Mouse (Mus musculus) kidney, adult 9 months (tissue): Measurements from ENCODE around the gene Aldh1l2.
A peak's percentile ranks its signal among the peaks of the same experiment; 100 is the strongest.
"Not testable (repeated sequence)": the region's sequence is repeated elsewhere in the genome, so short reads cannot be mapped to it uniquely, and the experiment has no call there.

Experiments
- DNase-seq: peaks from one replicate; pipeline ENCODE4 v3.0.0; 2022

The Aldh1l2 gene

DNA sequence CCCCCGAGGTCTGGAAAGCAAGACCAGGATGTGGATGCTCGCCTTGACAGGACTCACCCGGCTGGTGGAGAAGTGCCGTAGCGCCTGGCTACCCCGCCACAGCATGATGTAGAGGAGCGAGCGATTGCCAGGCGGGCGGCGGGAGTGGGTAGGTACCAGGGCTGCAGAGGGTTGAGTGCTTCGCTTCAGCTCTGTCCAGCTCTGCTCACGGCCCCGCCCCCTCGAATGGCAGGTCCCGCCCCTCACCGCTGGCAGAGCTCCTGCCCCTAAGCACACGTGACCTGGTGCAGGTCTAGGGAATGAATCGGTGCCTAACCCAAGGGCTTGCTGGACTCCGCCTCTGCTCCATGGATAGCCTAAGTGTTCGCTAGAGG is at the start of gene Aldh1l2:
Aldh1l2 (minus strand) TSS at position 231 of the 374 bp plus-strand sequence.
- peak; percentile 88 for DNase-seq

DNA sequence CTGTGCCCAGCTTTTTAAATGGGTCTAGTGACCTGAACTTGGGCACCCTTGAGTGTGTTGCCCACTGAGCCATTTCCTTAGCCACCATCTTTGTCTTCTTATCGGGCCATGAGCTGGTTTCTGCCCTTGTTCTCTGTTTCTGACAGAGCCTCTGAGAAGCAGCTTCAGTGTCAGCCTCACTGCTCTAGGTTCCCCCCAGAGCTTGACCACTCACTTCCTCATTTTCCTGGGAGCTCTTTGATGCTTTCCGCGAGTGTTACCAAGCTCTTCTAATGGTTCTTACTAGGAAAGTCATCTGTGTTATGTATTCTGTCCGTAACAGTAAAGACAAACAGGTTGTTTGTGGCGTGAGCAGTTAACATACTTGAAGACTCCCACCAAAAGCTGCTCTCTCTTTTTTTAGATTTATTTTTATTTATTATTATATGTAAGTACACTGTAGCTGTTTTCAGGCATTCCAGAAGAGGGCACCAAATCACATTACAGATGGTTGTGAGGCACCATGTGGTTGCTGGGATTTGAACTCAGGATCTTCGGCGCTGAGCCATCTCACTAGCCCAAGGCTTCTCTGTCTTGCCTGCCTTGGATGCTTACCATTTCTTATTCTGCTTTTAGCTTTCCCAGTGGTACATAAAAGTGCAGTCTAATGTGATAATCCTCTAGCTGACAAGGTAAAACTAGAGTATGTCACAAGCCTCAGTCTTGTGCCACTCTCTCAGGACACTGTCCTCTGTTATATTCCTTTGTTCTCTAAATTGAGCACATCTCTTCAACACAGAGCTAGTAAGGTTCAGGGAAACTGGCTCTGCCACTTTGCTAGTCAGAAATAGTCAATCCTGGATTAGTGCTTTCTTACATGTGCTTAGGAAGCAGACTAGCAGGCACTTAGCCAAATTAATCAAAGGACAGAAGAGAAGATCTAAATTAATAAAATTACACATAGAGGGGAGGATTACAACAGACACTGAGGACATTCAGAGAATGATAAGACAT is 31.8 kb upstream of the Aldh1l2 start:
- no peak for DNase-seq

DNA sequence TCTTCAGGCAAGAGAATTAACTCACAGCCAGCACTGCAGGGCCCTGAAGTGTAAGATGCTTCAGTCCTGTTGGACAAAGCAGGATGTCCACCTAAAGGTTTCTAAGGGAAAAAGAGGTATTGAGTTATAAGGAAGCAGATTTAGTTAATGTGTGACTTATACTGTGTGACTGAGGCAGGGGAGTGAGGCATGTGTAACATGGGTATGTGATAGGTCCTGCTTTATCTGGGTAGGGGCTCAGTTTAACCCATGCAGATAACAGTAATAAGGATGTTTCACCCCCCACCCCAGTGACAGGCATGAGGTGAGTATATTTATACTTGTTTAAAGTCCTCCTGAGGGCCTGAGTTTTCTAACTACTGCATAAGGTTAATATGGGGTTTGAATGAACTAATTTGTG is 29.1 kb upstream of the Aldh1l2 start:
- DNase-seq, result no peak

DNA sequence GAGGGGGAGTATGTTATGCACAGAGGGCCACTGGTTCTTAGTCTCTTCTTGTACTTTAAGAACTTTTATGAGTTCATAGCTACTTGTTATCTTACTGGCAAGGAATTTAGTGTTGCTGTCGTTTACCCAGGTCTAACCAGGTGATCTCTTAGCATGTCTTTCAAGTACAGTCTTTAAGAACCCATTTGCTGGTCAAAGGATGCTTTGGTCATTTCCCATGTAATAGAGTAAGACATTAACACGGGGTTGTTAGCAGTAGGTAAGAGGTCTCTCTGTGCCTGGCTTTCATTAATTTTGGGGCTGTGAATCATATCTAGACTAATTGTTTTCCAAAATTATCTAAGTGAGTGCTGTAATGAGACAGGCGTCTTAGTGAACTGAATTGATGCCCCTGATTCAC is 11.4 kb upstream of the Aldh1l2 start:
- peak; percentile 52 for DNase-seq

DNA sequence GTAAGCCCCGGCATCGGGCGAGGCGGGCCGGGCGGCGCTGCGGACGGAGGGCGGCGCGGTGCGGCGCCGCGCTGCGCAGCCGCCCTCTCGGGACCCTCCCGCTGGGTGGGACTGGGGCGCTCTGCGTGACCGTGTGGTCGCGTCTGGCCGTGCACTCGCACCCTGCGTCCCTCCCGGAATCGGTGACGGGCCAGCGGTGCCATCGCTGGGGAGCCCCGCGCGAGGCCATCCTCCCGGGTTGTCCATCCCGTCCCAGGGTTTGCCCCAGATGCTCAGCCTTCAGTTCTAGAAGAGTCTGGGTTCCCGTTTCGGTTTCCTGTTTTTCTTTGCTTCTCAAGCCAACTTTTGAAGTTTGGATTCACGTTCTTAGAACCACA is 10.2 kb upstream of the Aldh1l2 start:
- DNase-seq, result peak; percentile 50

DNA sequence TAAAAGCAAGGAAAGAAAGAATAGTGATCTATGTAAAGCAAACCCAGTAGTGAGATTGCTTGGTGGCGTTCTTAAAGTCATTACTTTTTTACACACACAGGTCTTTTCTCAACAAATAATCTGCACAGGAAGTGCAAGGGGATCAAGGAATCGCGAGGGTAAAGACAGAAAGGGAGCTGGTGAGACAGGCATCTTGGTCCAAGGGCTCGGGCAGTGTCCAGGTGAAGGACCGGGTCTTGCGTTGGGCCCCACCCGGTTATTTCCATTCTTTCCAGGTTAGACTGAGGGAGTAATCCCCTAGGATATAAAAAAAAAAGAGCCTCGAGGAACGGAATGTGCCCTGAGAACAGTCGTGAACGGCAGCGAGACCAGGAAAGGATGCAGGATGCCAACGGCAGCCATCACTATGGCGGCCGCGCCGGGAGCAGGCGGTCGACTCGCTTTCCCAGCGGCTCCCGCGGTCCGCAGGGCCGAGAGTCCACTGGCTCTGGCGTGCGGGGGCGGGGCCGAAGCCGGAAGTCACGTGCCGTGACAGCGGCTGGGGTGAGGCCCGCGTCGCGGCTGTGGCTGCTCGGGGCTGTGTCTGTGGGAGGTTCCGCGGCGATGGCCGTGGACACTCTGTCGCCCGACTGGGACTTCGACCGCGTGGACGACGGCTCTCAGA is 9.6 kb upstream of the Aldh1l2 start, which contains the start of gene Washc4:
Washc4 (plus strand) TSS at position 314 of the 664 bp plus-strand sequence.
- peak; percentile 95 for DNase-seq

DNA sequence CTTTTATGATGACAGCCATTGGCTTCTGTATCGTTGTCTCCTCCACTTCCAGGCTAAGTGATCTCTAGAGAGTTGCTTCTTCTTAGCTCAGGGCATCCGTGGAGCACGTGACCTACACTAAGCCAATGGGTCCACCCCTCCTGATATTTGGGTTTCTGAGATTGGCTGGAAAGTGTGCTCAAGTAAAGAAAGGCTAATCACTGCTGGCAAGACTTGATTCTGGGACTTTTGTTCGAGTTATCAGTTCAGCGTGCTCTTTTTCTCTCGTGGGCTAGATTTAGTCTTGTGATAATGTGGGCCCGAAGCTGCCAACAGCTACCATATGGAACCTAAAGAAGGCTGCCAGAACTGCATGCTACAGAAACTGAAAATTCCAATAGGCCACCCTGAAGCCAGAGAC is 8.3 kb upstream of the Aldh1l2 start:
- DNase-seq, result no peak

DNA sequence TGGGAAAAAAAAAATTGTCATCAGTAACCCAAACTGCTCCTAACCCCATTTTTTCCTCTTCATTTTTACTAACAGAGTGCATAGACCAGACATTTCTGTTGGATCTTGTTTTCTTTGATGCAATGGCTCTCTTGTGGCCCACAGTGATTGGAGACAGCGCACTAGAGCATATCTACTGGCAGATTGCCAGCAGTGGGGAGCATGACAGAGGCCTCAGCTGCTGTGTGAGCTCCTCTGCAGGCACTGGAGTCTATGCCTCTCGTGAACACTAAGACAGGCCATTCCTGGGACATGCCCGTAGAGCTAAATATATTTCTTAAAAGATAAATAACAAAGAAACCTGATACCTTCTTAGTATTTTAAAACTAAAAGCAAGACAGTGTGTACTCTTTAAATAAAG is 6.2 kb upstream of the Aldh1l2 start:
- DNase-seq, result no peak

DNA sequence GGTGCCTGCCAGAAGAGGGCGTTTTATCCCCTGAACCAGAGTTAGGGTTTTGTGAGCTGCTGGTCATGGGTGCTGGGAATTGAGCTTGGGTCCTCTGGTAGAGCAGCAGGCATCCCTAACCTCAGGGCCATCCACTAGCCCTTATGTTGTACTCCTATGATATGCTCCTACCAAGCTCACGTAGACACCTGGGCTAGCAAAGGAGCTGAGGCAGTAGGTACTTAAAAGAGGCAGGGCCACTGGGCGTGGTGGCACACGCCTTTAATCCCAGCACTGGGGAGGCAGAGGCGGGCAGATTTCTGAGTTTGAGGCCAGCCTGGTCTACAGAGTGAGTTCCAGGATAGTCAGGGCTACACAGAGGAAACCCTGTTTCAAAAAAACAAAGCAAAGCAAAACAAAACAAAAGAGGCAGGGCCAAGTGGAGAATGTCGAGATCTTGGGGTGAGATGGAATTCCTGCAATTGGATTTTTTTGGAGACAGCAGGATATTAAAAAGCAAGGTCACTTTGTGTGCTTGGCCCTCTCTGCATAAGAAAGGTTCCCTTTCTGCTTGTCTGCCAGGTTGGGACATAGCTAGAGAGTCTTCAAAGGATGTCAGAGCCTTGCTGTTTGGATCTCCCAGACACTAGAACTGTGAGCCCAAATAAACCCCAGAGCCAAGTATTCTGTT is 5.5 kb upstream of the Aldh1l2 start:
- DNase-seq, result no peak

DNA sequence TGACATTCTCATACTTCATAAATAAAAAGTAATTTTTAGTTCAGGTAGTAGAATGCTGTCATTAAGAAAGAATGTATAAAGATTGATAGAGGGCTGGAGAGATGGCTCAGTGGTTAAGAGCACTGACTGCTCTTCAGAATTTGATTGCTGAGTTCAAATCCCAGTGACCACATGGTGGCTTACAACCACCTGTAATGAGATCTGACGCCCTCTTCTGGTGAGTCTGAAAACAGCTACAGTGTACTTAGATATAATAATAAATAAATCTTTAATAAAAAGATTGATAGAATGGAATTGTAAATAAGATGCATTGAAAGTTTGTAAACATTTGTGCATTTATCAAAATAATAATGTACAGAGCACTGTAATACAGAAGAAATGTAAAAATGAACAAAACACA is 2.5 kb upstream of the Aldh1l2 start:
- DNase-seq, result no peak

DNA sequence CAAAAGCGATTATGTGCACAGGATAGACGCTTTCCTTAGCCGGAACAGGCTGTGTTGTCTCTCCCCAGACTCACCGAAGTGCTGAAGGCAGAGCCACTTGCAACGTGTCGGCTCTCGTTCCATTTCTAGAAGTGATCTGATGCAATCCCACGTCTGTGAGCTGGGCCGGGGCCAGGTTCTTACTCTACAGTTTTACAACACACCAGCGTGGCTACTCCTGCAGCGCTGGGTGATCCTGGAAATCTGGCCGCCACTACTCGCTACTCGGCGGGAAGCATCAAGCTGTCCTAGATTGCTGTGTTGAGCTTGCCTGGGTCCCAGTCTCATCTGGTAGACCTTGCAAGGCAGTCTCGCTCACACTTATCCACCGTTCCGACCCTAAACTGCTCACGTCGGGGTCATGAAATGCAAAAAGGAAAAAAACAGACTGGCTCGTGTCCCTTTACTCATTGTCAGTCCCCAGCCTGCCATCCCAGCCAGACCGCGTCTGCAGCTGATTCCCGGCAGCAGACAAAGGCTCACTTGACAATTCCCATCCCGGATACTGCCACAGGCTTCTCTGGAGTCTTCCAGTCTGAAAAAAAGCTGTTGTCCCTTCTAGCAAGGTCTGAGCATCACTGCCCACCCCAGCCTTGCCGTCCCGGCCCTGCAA is 556 bp downstream of the Aldh1l2 start:
- no peak for DNase-seq

DNA sequence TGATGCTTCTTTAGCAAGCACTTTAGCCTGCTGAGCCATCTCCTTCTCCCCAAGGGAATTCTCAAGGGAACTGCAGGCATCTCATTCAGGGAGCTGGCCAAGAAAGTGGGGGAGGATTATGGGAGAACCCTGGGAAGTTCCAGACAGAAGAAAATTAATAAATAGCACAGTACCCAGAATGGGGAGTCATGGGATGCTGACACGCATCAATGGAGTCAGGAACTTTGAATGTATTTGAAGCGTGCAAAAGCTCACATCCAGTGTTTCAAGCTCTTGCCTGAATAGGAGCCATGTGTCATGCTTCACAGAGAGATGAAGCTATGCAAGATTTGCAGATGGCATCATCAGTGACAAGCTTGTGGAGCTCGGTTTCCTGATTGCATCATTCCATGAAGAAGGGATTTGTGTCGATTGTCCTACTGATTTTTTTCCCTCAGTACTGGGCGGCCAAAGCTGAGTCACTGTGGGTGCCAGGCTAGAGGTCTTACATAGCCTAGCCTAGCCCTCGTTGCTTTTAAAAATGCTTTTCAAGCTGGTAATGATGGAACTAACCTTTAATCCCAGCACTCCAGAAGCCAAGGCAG is 3.5 kb downstream of the Aldh1l2 start:
- no peak for DNase-seq

DNA sequence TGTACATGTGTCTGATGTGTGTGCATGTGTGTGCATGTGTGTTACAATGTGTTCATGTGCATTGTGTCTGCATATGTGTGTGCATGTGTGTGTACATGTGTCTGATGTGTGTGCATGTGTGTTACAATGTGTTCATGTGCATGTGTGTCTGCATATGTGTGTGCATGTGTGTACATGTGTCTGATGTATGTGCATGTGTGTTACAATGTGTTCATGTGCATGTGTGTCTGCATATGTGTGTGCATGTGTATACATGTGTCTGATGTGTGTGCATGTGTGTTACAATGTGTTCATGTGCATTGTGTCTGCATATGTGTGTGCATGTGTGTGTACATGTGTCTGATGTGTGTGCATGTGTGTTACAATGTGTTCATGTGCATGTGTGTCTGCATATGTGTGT is 9.7 kb downstream of the Aldh1l2 start:
- not testable (repeated sequence) for DNase-seq

DNA sequence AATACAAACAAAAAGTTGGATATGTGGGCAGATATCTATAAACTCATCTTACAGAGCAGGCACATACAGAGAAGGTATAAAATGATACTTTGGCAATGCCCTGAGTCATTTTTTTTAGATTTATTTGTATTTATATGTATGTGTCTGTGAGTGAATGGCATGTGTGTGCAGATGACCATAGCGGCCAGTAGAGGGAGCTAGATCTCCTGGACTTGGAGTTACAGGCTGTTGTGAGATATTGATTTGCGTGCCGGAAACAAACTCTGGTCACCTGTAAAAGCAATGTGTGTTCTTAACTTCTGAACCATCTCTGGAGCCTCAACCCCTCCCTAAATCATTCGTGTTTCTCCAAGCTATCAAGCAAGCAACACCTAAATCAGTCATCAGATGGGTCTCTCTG is 12.9 kb downstream of the Aldh1l2 start:
- no peak for DNase-seq

DNA sequence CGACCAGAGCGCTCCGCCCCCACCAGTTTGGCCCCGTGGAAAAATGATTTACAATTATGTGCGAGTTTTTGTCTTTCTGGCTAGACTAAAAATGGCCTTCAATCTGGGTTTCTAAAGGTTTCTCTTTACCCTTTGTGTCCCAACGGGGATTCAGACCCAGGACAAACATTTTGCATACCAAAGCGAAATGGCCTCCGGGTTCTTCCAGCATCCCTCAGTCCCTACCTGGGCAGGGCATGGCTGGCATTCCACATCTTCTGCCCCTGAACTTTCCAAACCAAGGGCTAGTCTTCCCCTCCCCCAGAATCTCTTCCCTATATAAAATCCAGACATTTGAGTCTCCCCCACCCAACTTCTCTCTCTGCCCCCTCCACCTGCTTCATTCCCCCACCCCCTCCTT is 20.2 kb downstream of the Aldh1l2 start:
- DNase-seq, result no peak

DNA sequence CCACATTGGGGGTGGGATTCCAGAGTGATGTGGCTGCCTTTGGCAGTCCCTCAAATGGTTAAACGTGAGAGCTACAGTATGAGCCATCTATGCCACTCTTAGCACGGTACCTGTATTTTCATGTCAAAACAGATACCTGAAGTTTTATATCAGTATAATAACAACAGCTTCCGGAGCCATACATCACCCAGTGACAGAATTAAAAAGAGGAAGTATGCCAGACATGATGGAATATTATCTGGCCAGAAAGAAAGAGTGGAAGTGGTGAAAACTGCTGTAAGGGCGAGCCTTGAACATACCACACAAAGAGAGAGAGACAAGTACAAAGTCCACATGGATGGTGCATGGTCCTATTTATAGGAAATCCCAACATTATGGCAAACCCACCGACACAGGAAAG is 22.6 kb downstream of the Aldh1l2 start:
- no peak for DNase-seq

DNA sequence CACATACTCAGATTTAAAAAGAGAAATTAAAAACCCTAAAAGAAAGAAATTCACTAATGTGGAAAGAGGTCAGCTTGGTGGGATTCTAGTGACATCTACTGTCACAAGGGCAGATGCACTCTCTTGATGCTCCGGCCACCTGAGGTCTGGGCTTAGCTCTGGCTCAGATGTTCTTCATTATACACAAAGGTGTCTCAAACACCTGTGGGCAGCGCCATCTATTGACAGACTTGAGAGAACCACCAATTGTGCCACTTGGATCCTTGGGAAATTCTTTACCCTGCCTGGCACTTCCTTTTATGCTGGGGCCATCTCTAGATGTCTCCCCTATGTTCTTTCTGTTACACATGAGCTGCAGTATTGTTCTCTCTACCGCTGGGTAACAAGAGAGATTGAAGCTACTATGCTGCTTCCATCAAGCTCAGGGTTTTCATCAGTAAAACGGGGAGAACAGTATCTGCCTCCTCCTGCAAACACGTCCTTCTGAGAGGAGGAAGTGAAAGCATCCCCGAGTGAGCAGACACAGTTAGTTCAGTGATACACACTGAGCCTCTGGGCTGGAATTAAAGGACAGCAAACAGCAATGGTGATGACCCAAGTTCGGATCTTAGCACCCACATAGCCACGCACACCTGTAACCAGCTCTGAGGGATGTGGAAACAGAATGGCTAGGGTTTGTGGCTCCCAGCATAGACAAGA is 24.8 kb downstream of the Aldh1l2 start:
- peak; percentile 62 for DNase-seq

DNA sequence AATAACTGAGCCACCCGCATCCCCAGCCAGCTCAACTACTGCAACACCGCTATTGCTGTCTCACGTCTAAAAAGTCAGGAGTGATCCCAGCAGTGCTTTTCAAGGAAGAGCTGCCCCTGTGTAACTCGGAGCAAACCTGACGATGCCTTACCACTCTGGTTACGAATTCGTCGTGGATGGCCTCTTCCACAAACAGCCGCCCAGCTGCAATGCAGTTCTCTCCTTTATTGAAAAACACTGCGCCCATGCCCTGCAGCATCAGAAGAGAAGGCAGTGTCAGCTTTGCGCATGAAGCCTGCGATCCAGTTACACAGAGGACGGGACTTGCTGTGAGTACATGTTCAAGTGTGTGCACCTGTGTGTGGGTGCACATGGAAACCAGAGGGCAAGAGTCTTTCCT is 36.6 kb downstream of the Aldh1l2 start:
- DNase-seq, result no peak

DNA sequence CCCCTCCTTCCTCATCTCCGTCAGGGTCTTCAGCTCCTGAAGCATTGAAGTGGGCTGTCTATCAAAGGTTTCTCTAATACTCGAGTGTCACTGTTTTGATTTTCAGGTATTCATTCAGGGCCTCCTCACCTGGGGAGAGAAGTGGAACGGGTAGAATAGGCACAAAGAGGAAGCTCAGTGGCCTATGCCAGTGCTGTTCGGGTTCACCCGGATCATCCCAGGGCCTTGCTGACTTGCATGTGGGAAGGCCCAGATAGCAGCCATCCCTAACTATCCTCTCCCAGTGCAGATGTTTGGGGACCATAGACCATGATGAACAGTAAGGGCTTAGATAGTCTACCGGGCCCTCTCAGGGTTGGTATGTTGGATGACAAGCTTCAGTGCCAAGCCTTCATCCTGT is 43.4 kb downstream of the Aldh1l2 start:
- DNase-seq, result no peak

DNA sequence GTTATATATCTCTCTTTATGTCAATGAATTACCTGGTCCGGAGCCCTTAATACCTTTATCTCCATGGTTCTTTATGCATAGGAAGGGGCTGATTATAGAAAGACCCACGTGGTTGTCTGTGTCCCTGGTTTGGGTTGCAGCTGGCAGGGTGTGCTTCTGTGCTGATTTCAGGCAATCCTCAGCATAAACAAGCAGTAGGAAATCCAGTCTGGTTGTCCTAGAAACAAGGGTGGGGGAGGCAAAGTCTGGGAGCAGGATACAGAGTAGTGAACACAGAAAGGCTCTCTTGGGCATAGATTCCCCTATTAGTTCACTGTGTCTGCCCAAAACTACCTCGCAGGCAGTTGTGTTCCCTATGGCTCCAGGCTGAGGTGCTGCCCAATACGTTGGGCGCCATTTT is 56.7 kb downstream of the Aldh1l2 start:
- DNase-seq, result no peak

DNA sequence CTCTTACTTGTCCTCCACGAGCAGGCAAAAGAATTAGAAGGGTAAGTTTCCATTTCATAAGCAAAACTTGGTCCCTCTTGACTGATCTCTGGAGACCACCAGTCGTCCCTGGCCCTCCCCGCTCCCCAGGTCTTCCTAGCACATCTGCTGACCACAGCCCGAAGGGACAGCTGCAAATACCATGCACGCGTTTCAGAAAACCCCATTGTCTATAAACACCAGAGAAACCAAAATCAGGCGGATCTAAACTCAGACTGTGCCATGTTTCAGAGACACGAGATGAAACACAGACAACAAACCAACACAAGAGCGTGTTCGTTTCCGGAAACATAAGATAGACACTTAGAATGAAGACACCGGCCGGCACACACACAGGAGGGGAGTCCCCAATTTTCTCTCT is 58.7 kb downstream of the Aldh1l2 start:
- no peak for DNase-seq

DNA sequence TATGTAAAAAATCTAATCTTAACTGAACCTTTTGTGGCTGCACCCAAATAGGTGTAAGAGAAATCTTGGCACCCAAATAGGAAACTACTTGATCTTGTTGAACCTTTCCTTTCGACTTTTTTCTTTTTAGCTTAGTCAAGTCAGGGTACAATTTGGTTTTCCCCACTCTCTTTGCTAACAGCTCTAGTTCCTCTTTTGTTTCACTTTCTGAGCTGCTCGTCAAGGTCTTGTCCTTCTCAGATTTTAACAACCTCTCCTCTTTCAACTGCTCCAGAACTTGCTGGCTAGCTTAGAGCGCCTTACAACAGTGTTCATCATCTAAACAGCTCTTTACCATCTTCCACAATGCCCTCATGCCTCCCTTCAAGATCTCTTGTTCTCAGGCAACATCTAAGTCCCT is 76.4 kb downstream of the Aldh1l2 start:
- DNase-seq, result no peak
